Mouse (Mus musculus): ENCODE results near the gene Rab26.

Rab26 gene

GRCm38 (mm10) chr17:24478663-24479380 lies 55.2 kb downstream of the Rab26 start, which contains the start of gene Mlst8:
Mlst8 (minus strand) TSS chr17:24479078.
- DNase-seq (ENCODE audit: low spot score in 2 of 2): peak; percentile 94 to 96

GRCm38 (mm10) chr17:24477985-24478600 lies 55.9 kb downstream of the Rab26 start:
- no peak for DNase-seq (ENCODE audit: low spot score in 2 of 2)

Data from spleen, postnatal 36 days (tissue).